Mouse (Mus musculus): Measurements from ENCODE around the gene Slx4. TPM values are rescaled to one million over a fixed set of nuclear protein-coding genes. Genes with fewer than 3 reads are reported as not detected.
"Not testable (repeated sequence)": the region's sequence is repeated elsewhere in the genome, so short reads cannot be mapped to it uniquely, and the experiment has no call there.

Gene Slx4
- polyA plus RNA-seq (2017; shearing (Covaris generic)) = 10 to 100 TPM; 15.0 to 28.4 (median 15.6) TPM

DNA sequence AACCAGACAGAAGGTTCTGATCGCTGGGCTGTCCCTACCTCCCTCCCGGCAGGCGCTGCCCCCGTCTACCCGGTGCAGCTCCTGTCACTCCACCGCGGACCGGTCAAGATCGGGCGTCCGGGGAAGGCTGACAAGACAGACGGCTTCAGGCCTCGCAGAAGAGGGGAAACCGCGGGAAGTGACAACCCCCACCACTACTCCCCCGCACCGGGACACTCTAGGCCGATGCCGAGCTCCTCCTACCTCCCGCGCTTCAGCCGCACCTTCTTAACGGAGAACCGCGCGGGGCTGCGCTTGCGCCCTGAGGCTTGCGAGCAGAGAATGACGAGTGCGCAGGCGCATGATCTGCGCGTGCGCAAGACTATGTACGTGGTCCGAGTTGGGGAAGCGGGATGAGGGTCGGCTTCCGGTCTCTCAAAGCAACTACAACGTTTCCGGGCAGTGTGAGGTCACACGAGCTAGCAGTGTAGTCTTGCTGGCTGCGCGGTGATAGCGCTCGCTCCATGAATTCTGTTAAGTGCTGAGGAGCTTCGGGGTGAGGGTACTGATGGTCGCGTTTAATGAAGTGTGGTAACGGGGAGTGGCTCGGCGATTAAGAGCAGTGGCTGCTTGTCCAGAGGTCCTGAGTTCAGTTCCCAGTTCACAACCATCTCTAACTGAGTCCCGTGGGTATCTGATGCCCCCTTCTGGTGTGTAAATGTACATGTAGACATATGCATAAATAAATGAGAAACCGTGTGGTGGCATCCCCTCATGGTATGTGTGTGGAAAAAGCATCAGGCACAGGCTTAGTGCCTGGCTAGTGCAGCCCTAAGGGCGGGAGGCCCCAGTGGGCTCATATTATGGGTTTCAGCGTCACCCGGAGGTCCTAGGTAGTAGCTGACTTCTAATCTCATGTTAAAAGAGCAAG is at the start of gene Slx4:
Gene Slx4 (minus strand): TSS at position 282 of the 910 bp plus-strand sequence.
- peak; percentile 91 for ATAC-seq

- ATAC-seq = no peak
These were observed 49.0 kb upstream of the Slx4 start for GRCm38 (mm10) chr16:4052601-4053000.

DNA sequence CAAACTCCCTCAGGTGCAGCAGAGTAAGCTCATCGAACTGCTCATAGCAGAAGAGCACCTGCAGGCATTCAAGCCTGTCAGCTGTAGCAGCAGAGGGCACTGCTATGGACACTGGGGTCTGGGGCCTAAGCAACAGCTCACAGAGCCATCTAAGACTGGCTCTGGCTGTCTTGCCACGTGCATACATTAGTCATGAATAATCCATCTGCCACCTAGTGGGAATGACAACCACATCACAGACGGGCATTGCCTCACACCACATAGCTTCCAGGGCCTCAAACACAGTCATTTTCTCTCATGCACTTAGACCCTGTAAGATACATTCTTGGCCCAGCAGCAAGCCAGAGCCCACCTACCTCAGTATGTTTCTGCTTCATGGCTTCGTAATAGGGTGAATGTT is 42.0 kb upstream of the Slx4 start:
- ATAC-seq = no peak

DNA sequence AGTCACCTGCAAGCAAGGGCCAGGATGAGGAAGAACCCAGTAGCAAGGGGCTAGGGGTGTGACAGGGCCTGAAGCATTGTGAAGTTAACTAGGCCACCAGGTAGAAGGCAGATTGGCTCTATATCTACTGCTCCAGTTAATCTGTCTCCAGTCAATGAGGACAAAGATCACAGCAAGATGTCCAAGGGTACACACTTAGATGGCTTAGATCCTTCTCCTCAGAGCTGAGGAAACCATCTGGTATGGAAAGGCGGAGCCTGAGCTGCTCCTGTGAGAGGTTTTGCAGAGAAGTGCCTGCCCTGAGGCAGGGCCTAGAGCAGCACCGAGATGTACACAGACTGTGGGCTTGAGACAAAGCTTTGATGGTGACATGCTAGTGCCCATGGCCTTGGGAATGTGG is 40.5 kb upstream of the Slx4 start:
- ATAC-seq = no peak

GRCm38 (mm10) chr16:4041646-4042045 is 38.1 kb upstream of the Slx4 start:
- ATAC-seq = no peak

- no peak for ATAC-seq
These were observed 36.6 kb upstream of the Slx4 start for GRCm38 (mm10) chr16:4040206-4040605.

DNA sequence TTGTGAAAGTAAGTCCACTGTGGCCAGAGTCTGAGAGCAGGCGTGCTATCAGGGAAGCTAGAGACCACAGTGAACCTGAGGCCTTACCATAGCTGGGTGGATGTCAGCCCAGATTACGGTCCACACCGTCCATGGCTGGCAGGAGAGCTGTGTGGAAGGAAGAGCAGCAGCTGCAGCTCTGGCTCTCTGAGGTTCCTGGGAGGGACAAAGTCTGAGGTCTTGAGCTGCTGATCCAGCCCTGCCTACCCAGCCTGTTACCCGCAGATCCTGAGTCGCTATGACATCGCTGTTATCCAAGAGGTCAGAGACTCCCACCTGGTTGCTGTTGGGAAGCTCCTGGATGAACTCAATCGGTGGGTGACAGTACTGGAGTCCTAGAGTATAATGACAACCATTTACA is 34.1 kb upstream of the Slx4 start:
- ATAC-seq = no peak

- no peak for ATAC-seq
These were observed 33.2 kb upstream of the Slx4 start, which contains the start of gene Dnase1 for GRCm38 (mm10) chr16:4036807-4037206. Gene Dnase1, plus strand, starts transcription at chr16:4036942.

- no peak for ATAC-seq
These were observed 32.0 kb upstream of the Slx4 start for GRCm38 (mm10) chr16:4035575-4035974.

DNA sequence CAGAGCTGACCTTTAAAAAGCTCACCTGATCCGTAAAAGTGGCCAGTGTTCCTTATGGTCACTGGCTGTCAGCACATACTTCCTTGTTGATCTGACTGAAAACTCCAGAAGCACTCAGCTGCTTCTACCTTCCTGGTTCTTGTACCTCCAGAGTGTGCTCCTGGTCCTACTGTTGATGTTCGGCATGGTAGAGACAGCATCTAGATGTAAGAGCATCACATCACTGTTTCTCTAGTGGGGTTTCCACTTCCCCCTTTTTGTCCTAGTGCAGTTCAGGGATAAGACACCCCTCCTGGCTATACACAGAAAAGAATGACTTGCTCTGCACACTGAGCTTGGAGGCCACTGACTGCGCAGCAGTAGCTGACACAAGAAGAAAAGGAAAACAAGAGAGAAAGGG is 30.9 kb upstream of the Slx4 start:
- no peak for ATAC-seq

DNA sequence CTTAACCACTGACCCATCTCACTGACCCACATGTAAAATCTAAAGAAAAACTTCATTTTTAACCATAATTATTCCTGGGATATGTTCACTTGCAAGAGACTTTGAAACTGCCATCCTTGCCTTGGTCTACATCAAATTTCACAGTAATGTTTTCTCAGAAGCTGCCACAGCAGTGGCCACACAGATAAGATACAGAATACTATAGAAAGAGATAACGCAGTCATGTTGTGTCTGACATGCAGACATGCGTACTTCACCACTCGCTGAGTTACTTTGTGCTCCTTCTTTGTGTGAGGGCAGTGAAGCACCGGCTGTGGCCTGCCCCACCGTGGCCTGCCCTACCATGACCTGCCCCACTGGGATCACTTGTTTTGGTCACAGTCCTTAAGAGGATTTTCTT is 30.4 kb upstream of the Slx4 start:
- no peak for ATAC-seq

GRCm38 (mm10) chr16:4032341-4032748 is 28.8 kb upstream of the Slx4 start:
- ATAC-seq = no peak

DNA sequence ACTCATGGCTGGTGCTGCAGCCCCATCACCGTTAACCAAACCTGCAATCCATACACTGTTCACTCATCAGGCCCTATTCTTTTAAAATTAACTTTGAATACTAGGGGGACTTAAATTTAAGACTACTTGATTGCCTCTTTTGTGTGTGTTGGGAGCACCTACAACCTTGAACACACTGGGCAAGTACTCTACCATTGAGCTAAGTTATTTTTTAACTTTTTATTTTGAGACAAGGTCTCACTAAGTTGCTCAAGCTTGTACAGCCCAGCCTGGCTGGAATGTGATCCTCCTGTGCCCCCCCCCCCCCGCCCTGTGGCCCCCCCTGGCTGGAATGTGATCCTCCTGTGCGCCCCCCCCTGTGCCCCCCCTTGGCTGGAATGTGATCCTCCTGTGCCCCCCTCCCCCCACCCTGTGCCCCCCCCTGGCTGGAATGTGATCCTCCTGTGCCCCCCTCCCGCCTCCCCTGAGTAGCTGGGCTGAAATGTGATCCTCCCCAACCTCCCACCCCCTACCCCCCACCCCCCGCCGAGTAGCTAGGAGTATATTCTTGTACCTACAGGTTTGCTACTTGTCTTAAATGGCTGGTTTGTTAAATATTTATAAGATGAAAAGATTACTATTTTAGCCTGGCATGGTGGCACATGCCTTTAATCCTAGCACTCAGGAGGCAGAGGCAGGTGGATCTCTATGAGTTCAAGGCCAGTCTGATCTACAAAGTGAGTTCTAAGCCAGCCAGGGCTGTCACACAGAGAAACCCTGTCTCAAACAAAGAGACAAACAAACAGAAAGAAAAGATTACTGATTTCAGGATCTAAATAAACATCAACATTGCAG is 28.1 kb upstream of the Slx4 start:
- no peak for ATAC-seq

GRCm38 (mm10) chr16:4030501-4030900 is 26.9 kb upstream of the Slx4 start:
- ATAC-seq = no peak

DNA sequence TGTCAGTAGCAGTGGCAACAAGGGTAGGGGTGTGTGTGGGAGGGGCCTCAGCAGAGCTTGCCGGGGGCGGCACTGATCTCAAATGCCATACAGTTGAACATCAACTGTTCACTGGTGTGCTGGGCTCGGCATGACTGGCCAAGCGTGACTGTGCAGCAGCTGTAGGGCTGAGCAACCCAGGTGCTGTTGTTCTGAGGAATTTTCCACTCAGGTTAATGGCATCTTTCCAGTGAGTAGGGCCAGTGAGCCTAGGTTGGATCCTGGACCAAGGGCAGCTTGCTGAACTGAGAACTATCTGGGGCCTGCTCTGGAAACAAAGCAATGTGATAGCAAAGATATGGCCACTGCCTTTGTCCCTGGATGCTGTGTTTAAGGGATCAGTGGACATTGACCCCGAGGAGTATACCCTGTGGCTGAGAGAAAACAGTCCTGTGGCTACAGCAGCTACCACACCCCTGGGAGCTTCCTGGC is 25.8 kb upstream of the Slx4 start:
- no peak for ATAC-seq

- ATAC-seq = no peak
These were observed 23.6 kb upstream of the Slx4 start for GRCm38 (mm10) chr16:4027211-4027610.

DNA sequence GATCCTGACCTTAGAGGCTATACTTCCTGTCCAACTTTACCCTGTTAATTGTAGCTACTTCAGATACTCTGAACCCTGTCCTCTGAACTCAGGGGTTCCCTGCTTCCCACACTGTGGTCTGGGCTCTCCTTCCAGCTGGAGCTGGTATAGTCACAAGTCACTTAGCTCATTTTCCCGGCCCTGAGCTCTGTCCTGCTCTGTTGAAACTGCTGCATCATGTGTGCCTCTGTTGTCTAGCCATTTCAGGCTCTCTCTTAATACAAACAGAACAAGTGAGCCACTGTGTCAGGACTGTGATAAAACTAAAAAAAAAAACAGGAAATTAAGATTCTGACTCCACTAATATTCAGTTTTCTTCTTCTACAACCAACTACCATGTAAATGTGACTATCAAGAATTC is 23.1 kb upstream of the Slx4 start:
- ATAC-seq = no peak

GRCm38 (mm10) chr16:4022719-4023118 is 19.1 kb upstream of the Slx4 start:
- no peak for ATAC-seq

DNA sequence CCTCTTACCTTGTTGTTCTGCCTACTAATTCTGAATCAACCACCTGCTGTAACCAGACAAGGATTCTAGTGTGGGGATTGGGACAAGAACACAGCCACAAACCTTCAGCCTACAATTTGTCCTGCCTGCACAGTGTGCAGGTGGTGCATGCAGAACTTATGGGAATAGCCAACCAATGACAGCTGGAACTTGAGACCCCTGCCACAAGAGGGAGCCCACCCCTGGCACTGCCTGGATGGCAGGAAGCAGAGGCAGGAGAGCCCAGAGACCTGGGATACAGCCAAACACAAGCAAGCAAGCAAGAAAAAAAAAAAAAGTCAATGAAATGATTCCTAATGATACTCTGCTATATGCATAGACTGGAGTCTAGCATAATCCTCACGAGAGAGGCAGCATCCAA is 17.7 kb upstream of the Slx4 start:
- no peak for ATAC-seq

GRCm38 (mm10) chr16:4017466-4017865 is 13.9 kb upstream of the Slx4 start:
- not testable (repeated sequence) for ATAC-seq

DNA sequence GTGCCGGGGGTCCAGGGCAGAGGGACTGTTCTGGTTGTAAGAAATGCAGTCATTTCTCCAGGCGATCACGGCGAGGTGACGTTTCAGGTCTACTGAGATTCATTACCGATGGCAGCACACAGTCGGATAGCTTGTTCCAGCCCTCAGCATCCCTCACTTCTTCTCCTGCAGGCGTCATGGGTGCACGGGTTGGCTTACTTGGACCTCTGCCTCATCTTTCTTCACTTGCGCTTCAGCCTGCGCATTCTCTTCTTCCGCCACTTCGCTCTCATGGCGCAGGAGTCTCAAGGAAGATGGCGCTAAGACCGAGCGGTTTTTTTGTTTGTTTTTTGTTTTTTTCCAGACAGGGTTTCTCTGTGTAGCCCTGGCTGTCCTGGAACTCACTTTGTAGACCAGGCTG is 13.2 kb upstream of the Slx4 start:
- not testable (repeated sequence) for ATAC-seq

DNA sequence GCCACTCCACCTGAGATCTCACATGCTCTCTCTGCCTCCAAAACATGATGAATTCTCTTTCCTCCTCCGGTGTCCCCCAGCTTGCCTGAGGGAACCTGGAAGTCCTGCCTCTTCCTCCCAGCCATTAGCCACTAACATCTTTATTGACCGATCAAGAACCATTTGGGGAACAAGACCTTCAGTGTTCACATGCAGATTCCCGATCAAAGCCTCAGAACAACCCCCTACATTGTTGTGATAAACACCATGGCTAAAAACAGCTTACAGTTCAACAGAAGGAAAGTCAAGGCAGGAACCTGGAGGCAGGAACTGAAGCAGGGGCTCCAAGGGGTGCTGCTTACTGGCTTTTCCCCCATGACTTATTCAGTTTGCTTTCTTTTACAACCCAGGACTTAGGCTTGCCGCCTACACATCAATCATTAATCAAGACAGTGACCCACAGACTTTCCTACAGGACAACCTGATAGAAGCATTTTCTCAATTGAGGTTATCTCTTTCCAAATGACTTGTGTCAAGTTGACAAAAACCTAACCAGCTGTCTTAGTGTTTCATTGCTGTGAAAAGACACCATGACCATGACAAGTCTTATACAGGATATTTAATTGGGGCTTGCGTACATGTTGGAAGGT is 10.6 kb upstream of the Slx4 start:
- ATAC-seq = no peak

Data from inflammation-experienced regulatory T-cells, adult 6 months (primary cell).